Mouse (Mus musculus) intestine, embryonic 14.5 days (tissue): ENCODE data around the gene Osbpl7. TPM values are rescaled to one million over a fixed set of nuclear protein-coding genes. Genes with fewer than 3 reads are reported as not detected.

Experiments used
- ATAC-seq: fragments of 200-750 bp; cut with Nextera tagmentation; replicated peaks from 2 replicates; pipeline ENCODE4 v1.8.0; 2017; ENCODE audit warnings: low read depth, moderate number of reproducible peaks, moderate TSS enrichment, moderate library complexity; ENCODE audit not compliant: low FRiP score, low TSS enrichment
- DNase-seq: peaks from one replicate; pipeline ENCODE4 v3.0.0-alpha.2; 2018; ENCODE audit warnings: low spot score
- H3K27ac ChIP-seq: fragments of 300-500 bp; sonication (generic); 2 replicates; pipeline ENCODE4 v1.5.1; 2014; ENCODE audit warnings: low read depth, mild to moderate bottlenecking, control low read depth
- H3K27me3 ChIP-seq: fragments of 300-500 bp; sonication (generic); replicated peaks from 2 replicates; pipeline ENCODE4 v1.6.1; 2014; ENCODE audit warnings: low read length, control low read depth; ENCODE audit not compliant: control insufficient read depth, insufficient read depth
- H3K36me3 ChIP-seq: fragments of 300-500 bp; sonication (generic); 2 replicates; pipeline ENCODE4 v1.6.1; 2014; ENCODE audit warnings: low read length, control low read depth; ENCODE audit not compliant: control insufficient read depth, insufficient read depth
- H3K4me1 ChIP-seq: fragments of 300-500 bp; sonication (generic); replicated peaks from 2 replicates; pipeline ENCODE4 v1.6.1; 2014; ENCODE audit warnings: low read length, control low read depth, mixed read lengths; ENCODE audit not compliant: control insufficient read depth, insufficient read depth
- H3K4me2 ChIP-seq: fragments of 300-500 bp; sonication (generic); 2 replicates; pipeline ENCODE4 v1.6.1; 2014; ENCODE audit warnings: low read length
- H3K4me3 ChIP-seq: fragments of 300-500 bp; sonication (generic); 2 replicates; pipeline ENCODE4 v1.5.1; 2014; ENCODE audit warnings: low read depth, low read length, control low read depth, mixed read lengths
- H3K9ac ChIP-seq: fragments of 300-500 bp; sonication (generic); 2 replicates; pipeline ENCODE4 v1.6.1; 2014; ENCODE audit warnings: mild to moderate bottlenecking, low read length
- H3K9me3 ChIP-seq: fragments of 300-500 bp; sonication (generic); 2 replicates; pipeline ENCODE4 v1.6.1; 2016; ENCODE audit warnings: low read length, control low read depth; ENCODE audit not compliant: control insufficient read depth
- WGBS: fragments of 180-500 bp; shearing (Covaris S2); extraction: QIAGEN DNeasy Blood & Tissue Kit; methylation state at CpG from one replicate; pipeline ENCODE4 v1.1.7; 2014; 5-methylcytosine and 5-hydroxymethylcytosine counted together
- polyA plus RNA-seq: library from polyadenylated mRNA; unstranded; fragments of >200 nt; fragmentation: Nextera tagmentation; extraction: Ambion mirVana; gene quantifications from 2 replicates; pipeline ENCODE4 v1.2.1, GENCODE M21; 2014

The Osbpl7 gene
- polyA plus RNA-seq, 1 experiment from 2014 or later, result 7.3 TPM

DNA sequence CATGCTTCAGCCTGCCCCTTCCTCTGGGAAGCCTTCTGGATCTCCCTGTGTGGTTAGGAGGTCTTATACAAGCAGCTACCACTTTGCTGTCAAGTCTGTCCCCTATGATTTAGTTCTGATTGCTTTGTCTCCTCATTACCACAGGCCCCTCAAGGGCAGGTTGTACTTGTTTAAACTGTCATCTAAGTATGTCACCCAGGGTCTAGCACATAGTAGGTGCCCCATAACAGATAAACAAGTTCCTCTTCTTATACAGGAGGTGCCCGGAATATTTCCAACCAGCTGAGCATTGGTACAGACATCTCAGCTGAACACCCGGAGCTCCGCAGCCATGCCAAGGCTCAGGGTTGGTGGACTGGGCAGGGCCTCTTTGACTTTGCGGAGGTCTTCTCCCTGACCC is 17.9 kb upstream of the Osbpl7 start:
- Histone ChIP-seq H3K27me3 (no peaks in the 10 kb centered on the region), H3K9me3 (no peaks in the 10 kb centered on the region), H3K4me1 (peaks cover 12% of the 10 kb centered on the region; the same call in 1 of the 2 replicates), H3K36me3 (0 out of 2 replicates have a peak, but pooled peaks cover 4% of the 10 kb centered on the region), H3K27ac (no peak overlapping the region), H3K9ac (no peak overlapping the region), H3K4me2 (no peak overlapping the region), H3K4me3 (no peak overlapping the region)
- ATAC-seq (no peak), DNase-seq (no peak)
- WGBS, result 96% methylated on average over 4 of the region's 4 CpGs

DNA sequence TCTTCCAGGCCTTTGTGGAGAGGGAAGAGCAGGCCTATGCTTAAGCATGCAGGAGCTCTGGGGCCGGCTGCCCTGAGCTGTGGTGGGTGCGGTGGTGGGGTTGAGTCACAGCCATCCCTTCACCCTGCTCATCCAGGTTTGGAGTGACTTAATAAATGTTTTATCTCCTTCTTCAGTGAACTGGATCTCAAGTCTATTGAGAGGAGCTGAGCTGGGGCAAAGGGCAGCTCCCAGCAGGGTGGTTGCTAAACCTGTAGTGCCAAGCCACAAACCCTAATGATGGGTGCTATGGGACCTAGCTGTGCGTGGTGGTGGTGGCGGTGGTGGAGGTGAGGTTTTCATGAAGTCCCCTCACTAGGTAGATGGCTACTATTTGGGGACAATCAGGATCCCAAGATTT is 16.6 kb upstream of the Osbpl7 start:
- WGBS, result 87% methylated on average over 4 of the region's 4 CpGs
- H3K4me1 ChIP-seq, result peaks cover 12% of the 10 kb centered on the region; the same call in 1 of the 2 replicates
- no peak overlapping the region for H3K27ac ChIP-seq

DNA sequence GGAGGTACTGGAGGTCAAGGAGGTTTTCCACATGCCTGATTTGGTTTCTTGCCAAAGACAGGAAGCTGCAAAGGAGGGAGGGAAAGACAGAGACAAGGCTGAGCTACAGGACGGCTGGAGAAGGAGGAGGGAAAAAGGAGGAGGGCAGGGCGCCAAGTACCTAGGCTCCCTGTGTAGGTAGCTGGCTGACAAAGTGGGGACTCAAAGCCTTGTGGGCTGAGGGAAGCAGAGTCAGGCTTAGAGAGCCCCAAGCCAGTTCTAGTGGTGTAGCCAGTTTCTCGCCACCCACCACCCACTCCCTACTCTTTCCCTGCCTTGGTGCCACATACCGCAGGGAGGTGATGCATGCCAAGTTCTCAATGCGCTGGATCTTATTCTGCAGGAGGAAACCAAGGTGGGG is 14.3 kb upstream of the Osbpl7 start:
- Histone ChIP-seq H3K9me3 (no peaks in the 10 kb centered on the region), H3K9ac (no peak overlapping the region), H3K36me3 (0 out of 2 replicates have a peak, but pooled peaks cover 4% of the 10 kb centered on the region), H3K27ac (no peak overlapping the region), H3K4me3 (no peak overlapping the region), H3K27me3 (no peaks in the 10 kb centered on the region), H3K4me1 (0 out of 2 replicates have a peak, but pooled peaks cover 5% of the 10 kb centered on the region), H3K4me2 (no peak overlapping the region)
- DNase-seq (no peak), ATAC-seq (no peak)
- WGBS, result 69% methylated on average over 5 of the region's 5 CpGs

More for the DNA sequence above, 16.6 kb upstream of the Osbpl7 start:
- no peak overlapping the region for H3K4me3 ChIP-seq
- ATAC-seq (no peak), DNase-seq (no peak)
- no peaks in the 10 kb centered on the region for H3K9me3 ChIP-seq
- H3K9ac ChIP-seq, result no peak overlapping the region
- 0 out of 2 replicates have a peak, but pooled peaks cover 4% of the 10 kb centered on the region for H3K36me3 ChIP-seq
- H3K4me2 ChIP-seq, result no peak overlapping the region
- no peaks in the 10 kb centered on the region for H3K27me3 ChIP-seq

GRCm38 (mm10) chr11:97038881-97039280 is 11.5 kb upstream of the Osbpl7 start:
- Histone ChIP-seq H3K9me3 (no peaks in the 10 kb centered on the region), H3K27ac (no peak overlapping the region), H3K27me3 (no peaks in the 10 kb centered on the region), H3K4me3 (no peak overlapping the region), H3K4me2 (no peak overlapping the region), H3K4me1 (peaks cover 14% of the 10 kb centered on the region), H3K36me3 (0 out of 2 replicates have a peak, but pooled peaks cover 5% of the 10 kb centered on the region), H3K9ac (no peak overlapping the region)
- DNase-seq (no peak), ATAC-seq (no peak)
- 53% methylated on average over 7 of the region's 7 CpGs for WGBS

DNA sequence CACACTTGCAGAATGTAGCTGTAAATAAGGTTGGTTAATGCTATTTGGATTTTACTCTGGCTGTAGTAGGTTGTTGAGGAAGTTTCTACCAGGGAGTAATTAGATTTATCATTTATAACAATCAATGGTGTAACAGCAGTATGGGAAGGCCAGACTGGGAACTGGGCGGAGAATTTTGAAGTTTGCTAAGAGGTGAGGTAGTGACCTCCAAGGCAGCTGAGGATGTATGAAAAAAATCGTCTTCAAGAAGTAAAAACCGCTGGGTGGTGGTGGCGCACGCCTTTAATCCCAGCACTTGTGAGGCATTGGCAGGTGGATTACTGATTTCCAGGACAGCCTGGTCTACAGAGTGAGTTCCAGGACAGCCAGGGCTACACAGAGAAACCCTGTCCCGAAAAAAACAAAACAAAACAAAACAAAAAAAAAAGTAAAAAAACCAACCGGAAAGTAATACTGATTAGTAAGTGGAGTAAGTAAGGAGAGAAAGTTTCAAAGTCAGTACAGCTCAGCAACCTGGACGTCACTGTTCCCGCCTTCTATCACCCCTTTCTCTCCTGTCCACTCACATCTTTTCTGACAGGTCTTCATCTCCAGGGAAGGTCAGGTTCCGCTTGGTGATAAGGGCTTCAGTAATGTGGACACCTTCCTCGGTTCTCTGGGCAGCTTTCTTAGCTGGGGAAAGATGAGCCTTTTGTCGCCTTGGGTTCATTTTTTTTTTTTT is 10.0 kb upstream of the Osbpl7 start:
- H3K9ac ChIP-seq, result 0 out of 2 replicates have a peak overlapping the region, but pooled peaks have one; percentile 30
- no peaks in the 10 kb centered on the region for H3K9me3 ChIP-seq
- H3K4me1 ChIP-seq, result peaks cover 14% of the 10 kb centered on the region
- no peak overlapping the region for H3K27ac ChIP-seq
- peak overlapping the region; percentile 91 for H3K4me2 ChIP-seq
- 0 out of 2 replicates have a peak, but pooled peaks cover 9% of the 10 kb centered on the region for H3K36me3 ChIP-seq
- no peak for ATAC-seq
- H3K4me3 ChIP-seq, result peak overlapping the region; percentile 89
- 49% methylated on average over 12 of the region's 12 CpGs for WGBS
- no peaks in the 10 kb centered on the region for H3K27me3 ChIP-seq
- DNase-seq, result no peak

DNA sequence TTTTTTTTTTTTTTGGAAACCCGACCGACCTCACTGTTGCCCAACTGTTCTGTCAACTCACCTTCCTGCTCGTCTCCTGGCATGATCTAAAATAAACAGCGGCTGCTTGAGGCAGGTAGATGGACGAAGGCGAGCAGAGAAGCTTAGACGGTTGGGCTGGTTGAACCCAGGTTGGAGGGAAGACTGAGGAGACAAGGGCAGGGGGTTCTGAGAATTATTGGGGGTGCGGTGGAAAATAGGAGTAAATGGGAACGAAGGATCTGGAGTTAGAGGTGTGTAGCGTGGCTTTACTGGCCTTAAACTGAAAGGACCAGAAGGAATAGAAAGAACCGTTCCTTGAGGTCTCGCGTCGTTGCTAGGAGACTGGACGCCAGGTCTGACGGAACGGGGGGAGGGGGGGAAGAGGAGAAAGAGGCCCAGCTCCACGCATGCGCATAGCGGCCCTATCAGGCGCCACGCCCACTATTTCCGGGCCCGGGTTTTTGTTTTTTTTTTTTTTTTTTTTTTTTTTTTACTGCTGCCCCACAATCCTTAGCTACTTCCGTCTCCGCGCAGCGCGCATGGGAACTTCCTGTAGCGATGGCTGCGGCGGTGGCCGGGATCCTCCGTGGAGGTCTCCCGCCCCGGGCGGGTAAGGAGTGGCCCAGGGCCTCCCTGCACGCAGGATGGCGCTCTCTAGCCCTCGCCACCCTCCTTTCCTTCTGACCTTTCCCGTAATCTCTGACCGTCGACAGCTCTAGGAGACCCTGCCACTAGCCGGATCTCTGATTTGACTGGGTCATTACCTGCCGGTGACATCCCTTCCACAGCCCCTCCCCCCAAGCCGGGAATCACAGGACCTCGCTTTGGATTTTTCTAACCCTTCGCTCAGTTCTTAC is 9.2 kb upstream of the Osbpl7 start, which contains the start of the genes Lrrc46 and Mrpl10:
TSS of gene Lrrc46 (minus strand) at position 386 of the 878 bp plus-strand sequence.
TSS of gene Mrpl10 (plus strand) at position 539 of the 878 bp plus-strand sequence.
- no peak within 1 kb of the TSS for H3K27ac ChIP-seq
- H3K4me2 ChIP-seq, result peak within 1 kb of the TSS; percentile 92
- 0 out of 2 replicates have a peak, but pooled peaks cover 9% of the 10 kb centered on the region for H3K36me3 ChIP-seq
- under 1% methylated on average over 47 of the region's 48 CpGs for WGBS
- H3K9me3 ChIP-seq, result no peaks in the 10 kb centered on the region
- peak; percentile 90 for ATAC-seq
- H3K27me3 ChIP-seq, result no peaks in the 10 kb centered on the region
- DNase-seq, result peak; percentile 92
- H3K4me1 ChIP-seq, result peaks cover 14% of the 10 kb centered on the region
- H3K4me3 ChIP-seq, result peak within 1 kb of the TSS; percentile 89
- H3K9ac ChIP-seq, result peak within 1 kb of the TSS; percentile 84

- peaks cover 14% of the 10 kb centered on the region for H3K4me1 ChIP-seq
- H3K4me3 ChIP-seq, result no peak overlapping the region
- DNase-seq (no peak), ATAC-seq (no peak)
- H3K27ac ChIP-seq, result no peak overlapping the region
- peaks cover 27% of the 10 kb centered on the region for H3K36me3 ChIP-seq
- H3K27me3 ChIP-seq, result no peaks in the 10 kb centered on the region
- H3K4me2 ChIP-seq, result no peak overlapping the region
- 98% methylated on average over 8 of the region's 8 CpGs for WGBS
- H3K9ac ChIP-seq, result no peak overlapping the region
- H3K9me3 ChIP-seq, result no peaks in the 10 kb centered on the region
Observed at GRCm38 (mm10) chr11:97044902-97045301, 5.5 kb upstream of the Osbpl7 start.

- H3K4me2 ChIP-seq, result no peak overlapping the region
- H3K4me3 ChIP-seq, result no peak overlapping the region
- no peak overlapping the region for H3K9ac ChIP-seq
- ATAC-seq (no peak), DNase-seq (no peak)
- 79% methylated on average over 7 of the region's 7 CpGs for WGBS
- peaks cover 27% of the 10 kb centered on the region for H3K36me3 ChIP-seq
- H3K27ac ChIP-seq, result no peak overlapping the region
- no peaks in the 10 kb centered on the region for H3K27me3 ChIP-seq
- no peaks in the 10 kb centered on the region for H3K9me3 ChIP-seq
- H3K4me1 ChIP-seq, result peaks cover 16% of the 10 kb centered on the region
Observed at GRCm38 (mm10) chr11:97045861-97046260, 4.6 kb upstream of the Osbpl7 start.
